Mouse (Mus musculus): ENCODE measurements at regions not wholly inside any gene's neighbourhood (a gene's known extent, or its start where the extent isn't known, plus 50 kb on each side); places are given as distances from the start of the nearest gene placed in this dataset.

DNA sequence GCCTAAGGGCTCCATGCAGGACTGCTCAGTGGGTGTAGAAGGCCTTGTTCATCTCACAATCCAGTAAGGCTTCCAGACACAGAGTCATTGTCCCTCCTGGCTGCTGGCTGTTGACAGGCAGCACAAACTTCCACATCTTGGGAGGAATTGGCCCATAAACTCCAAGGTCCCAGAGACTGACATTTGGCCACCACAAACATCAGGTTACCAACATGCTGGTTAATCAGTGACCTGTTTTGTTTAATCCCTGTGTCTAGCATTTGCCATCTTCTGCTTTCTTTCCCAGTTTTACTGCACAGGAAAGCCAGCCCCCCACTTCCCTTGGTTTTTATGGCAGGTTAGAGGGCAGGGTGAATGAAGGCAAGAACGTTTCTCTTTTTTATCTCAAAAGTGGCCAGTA, 80.5 kb downstream of the Gm12689 start:
- TF ChIP-seq CTCF (IDR thresholded peaks at IDR 0.05; ENCODE audit: low read depth) (no peak), EP300 (IDR thresholded peaks at IDR 0.05; ENCODE audit: low read depth) (no peak)

Data from liver, embryonic 14.5 days (tissue).